Mouse (Mus musculus) CH12.LX (cell line): ENCODE results near the gene Tle2. TPM values are rescaled to one million over a fixed set of nuclear protein-coding genes. Genes with fewer than 3 reads are reported as not detected.
A peak's percentile ranks its signal among the peaks of the same experiment; 100 is the strongest.

Experiments
- DNase-seq: peaks from one replicate; pipeline ENCODE4 v3.0.0-alpha.2; 2013; ENCODE audit errors: extremely low read depth
- H3K27ac ChIP-seq: 2 replicates; pipeline ENCODE4 v1.5.1; 2012; ENCODE audit warnings: low read depth, mild to moderate bottlenecking, control low read depth, moderate library complexity; ENCODE audit not compliant: insufficient read depth
- H3K27me3 ChIP-seq: replicated peaks from 2 replicates; pipeline ENCODE3; 2012; ENCODE audit warnings: inconsistent platforms
- H3K36me3 ChIP-seq, 2 experiments: replicated peaks in 1 of 2; 2 replicates each; pipeline versions ENCODE3 to v1.6.1; 2012; ENCODE audit warnings: inconsistent platforms in 1 of 2, low read length in 1 of 2, mild to moderate bottlenecking in 1 of 2, mixed read lengths in 1 of 2, moderate library complexity in 1 of 2; ENCODE audit not compliant: control insufficient read depth in 1 of 2, insufficient read depth in 1 of 2
- H3K4me1 ChIP-seq, 2 experiments: 2 replicates each; pipeline ENCODE4 v1.6.1; 2012; ENCODE audit warnings: inconsistent platforms in 1 of 2, moderate library complexity in 1 of 2; ENCODE audit not compliant: insufficient read depth in 2 of 2, control insufficient read depth in 1 of 2
- H3K4me2 ChIP-seq: 2 replicates; pipeline ENCODE4 v1.6.1; 2012; ENCODE audit warnings: low read depth, mild to moderate bottlenecking, control low read depth; ENCODE audit not compliant: poor library complexity, insufficient read depth, severe bottlenecking
- H3K4me3 ChIP-seq, 3 experiments: fragments of 150-350 bp in 1 of 3; sonication (generic) in 1 of 3; replicated peaks in 1 of 3; 2 replicates each; pipeline versions ENCODE3 to v1.5.1; 2011 to 2012; ENCODE audit warnings: low read depth in 2 of 3, low read length in 2 of 3, mild to moderate bottlenecking in 2 of 3, moderate library complexity in 2 of 3, control low read depth in 1 of 3, improper control_type of control experiment in 1 of 3, inconsistent platforms in 1 of 3, mixed read lengths in 1 of 3; ENCODE audit not compliant: poor library complexity in 1 of 3
- H3K79me2 ChIP-seq: replicated peaks from 2 replicates; pipeline ENCODE4 v1.6.1; 2012; ENCODE audit warnings: mild to moderate bottlenecking, moderate library complexity; ENCODE audit not compliant: control insufficient read depth, poor library complexity, insufficient read depth, severe bottlenecking; ENCODE audit errors: extremely low read depth
- H3K9ac ChIP-seq: 2 replicates; pipeline ENCODE4 v1.6.1; 2012; ENCODE audit warnings: low read depth, mild to moderate bottlenecking, control low read depth, moderate library complexity; ENCODE audit not compliant: insufficient read depth
- H3K9me3 ChIP-seq: replicated peaks from 2 replicates; pipeline ENCODE3; 2012; ENCODE audit warnings: low read length, inconsistent platforms, mixed read lengths
- BHLHE40 ChIP-seq: IDR thresholded peaks from 2 replicates; pipeline ENCODE4 v1.6.1; 2011; ENCODE audit warnings: mild to moderate bottlenecking, low read depth, low read length, improper control_type of control experiment
- CHD1 ChIP-seq: IDR thresholded peaks from 2 replicates; pipeline ENCODE4 v1.6.1; 2012; ENCODE audit warnings: low read depth, low read length, improper control_type of control experiment, inconsistent platforms
- CHD2 ChIP-seq: IDR thresholded peaks from 2 replicates; pipeline ENCODE4 v1.6.1; 2011; ENCODE audit warnings: low read length, improper control_type of control experiment
- CTCF ChIP-seq, 2 experiments: IDR thresholded peaks in 1 of 2; conservative IDR thresholded peaks in 1 of 2; 2 replicates each; pipeline ENCODE4 v1.5.1; 2011 to 2012; ENCODE audit warnings: low read depth in 2 of 2, low read length in 2 of 2, improper control_type of control experiment in 1 of 2, inconsistent platforms in 1 of 2, mild to moderate bottlenecking in 1 of 2, moderate library complexity in 1 of 2
- E2F4 ChIP-seq: IDR thresholded peaks from 2 replicates; pipeline ENCODE4 v1.6.1; 2011; ENCODE audit warnings: low read depth, low read length, improper control_type of control experiment; ENCODE audit not compliant: insufficient replicate concordance
- ELF1 ChIP-seq: IDR thresholded peaks from 2 replicates; pipeline ENCODE4 v1.6.1; 2014; ENCODE audit warnings: low read depth, mild to moderate bottlenecking, inconsistent platforms, low read length, improper control_type of control experiment
- EP300 ChIP-seq: IDR thresholded peaks from 2 replicates; pipeline ENCODE4 v1.6.1; 2011; ENCODE audit warnings: low read length, improper control_type of control experiment
- ETS1 ChIP-seq: conservative IDR thresholded peaks from 2 replicates; pipeline ENCODE4 v1.6.1; 2012; ENCODE audit warnings: low read depth, mild to moderate bottlenecking, inconsistent platforms, low read length, improper control_type of control experiment, moderate library complexity
- GABPA ChIP-seq: IDR thresholded peaks from 2 replicates; pipeline ENCODE4 v1.6.1; 2012; ENCODE audit warnings: low read depth, low read length, improper control_type of control experiment, inconsistent platforms; ENCODE audit not compliant: insufficient replicate concordance
- HCFC1 ChIP-seq: IDR thresholded peaks from 2 replicates; pipeline ENCODE4 v1.6.1; 2012; ENCODE audit warnings: low read depth, mild to moderate bottlenecking, inconsistent platforms, low read length, improper control_type of control experiment
- IRF4 ChIP-seq: IDR thresholded peaks from 2 replicates; pipeline ENCODE4 v1.6.1; 2014; ENCODE audit warnings: low read depth, mild to moderate bottlenecking, inconsistent platforms, low read length, improper control_type of control experiment
- JUN ChIP-seq: IDR thresholded peaks from 2 replicates; pipeline ENCODE4 v1.6.1; 2011; ENCODE audit warnings: low read depth, mild to moderate bottlenecking, low read length, improper control_type of control experiment, moderate library complexity; ENCODE audit not compliant: insufficient read depth
- JUND ChIP-seq: conservative IDR thresholded peaks from 2 replicates; pipeline ENCODE4 v1.6.1; 2011; ENCODE audit warnings: low read depth, low read length, improper control_type of control experiment
- KAT2A ChIP-seq: IDR thresholded peaks from 2 replicates; pipeline ENCODE4 v1.6.1; 2012; ENCODE audit warnings: low read length, improper control_type of control experiment, inconsistent platforms; ENCODE audit not compliant: insufficient replicate concordance
- MAFK ChIP-seq: IDR thresholded peaks from 2 replicates; pipeline ENCODE4 v1.6.1; 2011; ENCODE audit warnings: low read length, improper control_type of control experiment; ENCODE audit not compliant: insufficient replicate concordance
- MAX ChIP-seq: IDR thresholded peaks from 2 replicates; pipeline ENCODE4 v1.6.1; 2011; ENCODE audit warnings: low read length, improper control_type of control experiment
- MAZ ChIP-seq: IDR thresholded peaks from 2 replicates; pipeline ENCODE4 v1.6.1; 2012; ENCODE audit warnings: low read depth, mild to moderate bottlenecking, inconsistent platforms, low read length, improper control_type of control experiment, moderate library complexity
- MEF2A ChIP-seq: IDR thresholded peaks from 2 replicates; pipeline ENCODE4 v1.6.1; 2014; ENCODE audit warnings: low read depth, mild to moderate bottlenecking, inconsistent platforms, low read length, improper control_type of control experiment, borderline replicate concordance
- MXI1 ChIP-seq: IDR thresholded peaks from 2 replicates; pipeline ENCODE4 v1.6.1; 2011; ENCODE audit warnings: mild to moderate bottlenecking, low read depth, low read length, improper control_type of control experiment
- MYC ChIP-seq: IDR thresholded peaks from 2 replicates; pipeline ENCODE4 v1.6.1; 2011; ENCODE audit warnings: low read depth, mild to moderate bottlenecking, improper control_type of control experiment, low read length
- NELFE ChIP-seq: IDR thresholded peaks from 2 replicates; pipeline ENCODE4 v1.6.1; 2011; ENCODE audit warnings: low read depth, low read length, improper control_type of control experiment
- NRF1 ChIP-seq: IDR thresholded peaks from 2 replicates; pipeline ENCODE4 v1.6.1; 2014; ENCODE audit warnings: low read depth, mild to moderate bottlenecking, inconsistent platforms, low read length, improper control_type of control experiment, moderate library complexity
- PAX5 ChIP-seq: IDR thresholded peaks from 2 replicates; pipeline ENCODE4 v1.6.1; 2012; ENCODE audit warnings: low read length, inconsistent platforms, mixed read lengths
- POLR2A ChIP-seq: IDR thresholded peaks from 2 replicates; pipeline ENCODE4 v1.6.1; 2011; ENCODE audit warnings: low read depth, mild to moderate bottlenecking, improper control_type of control experiment, low read length
- POLR2AphosphoS2 ChIP-seq: IDR thresholded peaks from 2 replicates; pipeline ENCODE4 v1.6.1; 2011; ENCODE audit warnings: low read depth, low read length, improper control_type of control experiment
- RAD21 ChIP-seq: IDR thresholded peaks from 2 replicates; pipeline ENCODE4 v1.6.1; 2011; ENCODE audit warnings: low read depth, mild to moderate bottlenecking, low read length, improper control_type of control experiment, moderate library complexity
- RCOR1 ChIP-seq: conservative IDR thresholded peaks from 2 replicates; pipeline ENCODE4 v1.6.1; 2012; ENCODE audit warnings: low read depth, mild to moderate bottlenecking, inconsistent platforms, low read length, improper control_type of control experiment
- SIN3A ChIP-seq: IDR thresholded peaks from 2 replicates; pipeline ENCODE4 v1.6.1; 2012; ENCODE audit warnings: low read length, improper control_type of control experiment, inconsistent platforms
- SMC3 ChIP-seq: IDR thresholded peaks from 2 replicates; pipeline ENCODE4 v1.6.1; 2011; ENCODE audit warnings: low read depth, low read length, improper control_type of control experiment
- TBP ChIP-seq: conservative IDR thresholded peaks from 2 replicates; pipeline ENCODE4 v1.6.1; 2011; ENCODE audit warnings: low read depth, low read length, improper control_type of control experiment
- TCF12 ChIP-seq: IDR thresholded peaks from 2 replicates; pipeline ENCODE4 v1.6.1; 2014; ENCODE audit warnings: low read depth, mild to moderate bottlenecking, inconsistent platforms, low read length, improper control_type of control experiment
- UBTF ChIP-seq: IDR thresholded peaks from 2 replicates; pipeline ENCODE4 v1.6.1; 2012; ENCODE audit warnings: low read depth, mild to moderate bottlenecking, inconsistent platforms, low read length, improper control_type of control experiment, moderate library complexity
- USF1 ChIP-seq: IDR thresholded peaks from 2 replicates; pipeline ENCODE4 v1.6.1; 2014; ENCODE audit warnings: low read depth, mild to moderate bottlenecking, inconsistent platforms, low read length, improper control_type of control experiment
- USF2 ChIP-seq: conservative IDR thresholded peaks from 2 replicates; pipeline ENCODE4 v1.6.1; 2011; ENCODE audit warnings: low read depth, low read length, improper control_type of control experiment
- ZC3H11A ChIP-seq: IDR thresholded peaks from 2 replicates; pipeline ENCODE4 v1.6.1; 2012; ENCODE audit warnings: low read depth, mild to moderate bottlenecking, inconsistent platforms, low read length, improper control_type of control experiment
- ZKSCAN1 ChIP-seq: IDR thresholded peaks from 2 replicates; pipeline ENCODE4 v1.6.1; 2012; ENCODE audit warnings: low read depth, inconsistent platforms, low read length, improper control_type of control experiment, borderline replicate concordance
- ZMIZ1 ChIP-seq: IDR thresholded peaks from 2 replicates; pipeline ENCODE4 v1.6.1; 2012; ENCODE audit warnings: low read depth, mild to moderate bottlenecking, inconsistent platforms, low read length, improper control_type of control experiment
- ZNF384 ChIP-seq: IDR thresholded peaks from 2 replicates; pipeline ENCODE4 v1.6.1; 2012; ENCODE audit warnings: low read depth, low read length, improper control_type of control experiment, inconsistent platforms
- dilution Hi-C: fragments of 300-500 bp; cut with MboI; formaldehyde crosslinking; loops from 2 replicates; pipeline ENCODE4 v1.14.3; 2020; ENCODE audit warnings: low sequenced_read_pairs; ENCODE audit not compliant: extremely low pct_unique_long_range_greater_than_20kb, extremely low pct_ligation_motif_present
- in situ Hi-C: fragments of 300-500 bp; cut with MboI; formaldehyde crosslinking; loops from 3 replicates; pipeline ENCODE4 v1.14.3; 2019; ENCODE audit warnings: low sequenced_read_pairs, low pct_ligation_motif_present, low pct_unique_long_range_greater_than_20kb, mixed read lengths
- polyA plus RNA-seq: library from polyadenylated mRNA; unstranded; fragments of >175 nt; gene quantifications from 2 replicates; pipeline ENCODE4 v1.2.1, GENCODE M21; 2012; ENCODE audit warnings: low read depth; ENCODE audit not compliant: insufficient read length
- total RNA-seq, 2 experiments: library from RNA; depleted of rRNA; stranded (reverse); fragments of 300-350 nt in 1 of 2; fragments of >200 nt in 1 of 2; gene quantifications; 2 replicates each; pipeline ENCODE4 v1.2.3; 2012 to 2014

Tle2 gene
- total and polyA plus RNA-seq, 3 experiments, result 0.29 to 0.30 TPM; not detected in 1

GRCm38 (mm10) chr10:81553807-81554755, 20.3 kb upstream of the Tle2 start:
- H3K4me2 ChIP-seq, result no peak overlapping the region
- no peaks in the 10 kb centered on the region for H3K79me2 ChIP-seq
- no peaks in the 10 kb centered on the region for H3K36me3 ChIP-seq
- H3K9me3 ChIP-seq, result peaks cover 5% of the 10 kb centered on the region
- peaks cover 20% of the 10 kb centered on the region for H3K27me3 ChIP-seq
- peak overlapping the region; percentile 36; the same call in 1 of the 2 replicates for H3K27ac ChIP-seq
- TF ChIP-seq ZMIZ1 (no peak), USF1 (no peak), JUN (no peak), MXI1 (no peak), ZNF384 (no peak), USF2 (no peak), PAX5 (no peak), EP300 (no peak; the same call in 1 of the 2 replicates), MAX (no peak), BHLHE40 (peak; percentile 24; the same call in 1 of the 2 replicates), POLR2A (no peak), POLR2AphosphoS2 (no peak), SMC3 (no peak), TBP (no peak), MAZ (0 out of 2 replicates have a peak, but pooled peaks have one; percentile 52), UBTF (no peak), MYC (no peak), CTCF (conservative IDR thresholded peaks at IDR 0.05 in 1 of 2, IDR thresholded peaks at IDR 0.05 in 1 of 2; ENCODE audit: low read depth in 2 of 2, low read length in 2 of 2) (no peak), RAD21 (no peak), NRF1 (no peak), E2F4 (no peak), JUND (no peak), KAT2A (0 out of 2 replicates have a peak, but pooled peaks have one; percentile 62), ZC3H11A (no peak), SIN3A (no peak; the same call in 1 of the 2 replicates), HCFC1 (no peak), MAFK (peak; percentile 82), ZKSCAN1 (no peak), IRF4 (peak; percentile 37; the same call in 1 of the 2 replicates), NELFE (no peak), CHD1 (no peak), RCOR1 (peak; percentile 67; the same call in 1 of the 2 replicates), ELF1 (no peak), TCF12 (peak; percentile 72), CHD2 (peak; percentile 60), ETS1 (peak; percentile 56), GABPA (no peak), MEF2A (peak; percentile 77)
- TF ChIP-seq, all 38 proteins: peak for 10
- Histone ChIP-seq H3K9ac (no peak overlapping the region), H3K4me1 (peaks cover 8 to 50% of the 10 kb centered on the region in 2 experiments), H3K4me3 (no peak overlapping the region)
- DNase-seq, result peak; percentile 79
- in situ Hi-C loops, result no loop called here
- dilution Hi-C loops, result no loop called here
